Comparison of ENCODE assay signal across 8 mouse cellular contexts in genomic region chr14:19277777-19278385, GRCm38 (mm10).
DNase-seq lines count a peak whose midpoint lies in the region; ATAC-seq and TF ChIP-seq lines count a peak whose summit lies in the region.

No protein-coding gene starts in this region.

- peak; percentile 69; the same call in 1 of the 2 replicates for ATAC-seq in hindbrain, embryonic 12.5 days (ENCODE audit: low FRiP score)
- ATAC-seq in midbrain, embryonic 12.5 days (ENCODE audit: low FRiP score, low read depth) = 0 out of 2 replicates have a peak, but pooled peaks have one; percentile 49
- peak; percentile 98 for ATAC-seq in stomach, postnatal 0 days (ENCODE audit: low FRiP score, low TSS enrichment)

- no peak overlapping the region for H3K27ac ChIP-seq in hindbrain, embryonic 12.5 days
- no peak overlapping the region for H3K27ac ChIP-seq in limb, embryonic 10.5 days
- no peak overlapping the region for H3K27ac ChIP-seq in midbrain, embryonic 12.5 days (replicated peaks)
- H3K27ac ChIP-seq in stomach, postnatal 0 days (replicated peaks) = no peak overlapping the region

- H3K36me3 ChIP-seq in hindbrain, embryonic 12.5 days = no peaks in the 10 kb centered on the region
- no peaks in the 10 kb centered on the region for H3K36me3 ChIP-seq in limb, embryonic 10.5 days
- H3K36me3 ChIP-seq in midbrain, embryonic 12.5 days = no peaks in the 10 kb centered on the region
- no peaks in the 10 kb centered on the region for H3K36me3 ChIP-seq in stomach, postnatal 0 days (ENCODE audit: control insufficient read depth, insufficient read depth, low read length)

- peak; percentile 39 to 74 for DNase-seq in left cerebral cortex, adult 18-20 months (ENCODE audit: low spot score in 2 of 2)
- DNase-seq in left cerebral cortex, adult 9 months (ENCODE audit: low spot score in 2 of 2) = no peak
- peak; percentile 7 to 66 for DNase-seq in adrenal gland, postnatal 4 days (ENCODE audit: low spot score in 2 of 2)
- peak; percentile 30 for DNase-seq in fat pad, adult 2 months (ENCODE audit: extremely low read depth, low read depth, low spot score)
- DNase-seq in limb, embryonic 10.5 days (ENCODE audit: low spot score) = peak; percentile 97
- DNase-seq in stomach, postnatal 0 days (ENCODE audit: low spot score) = peak; percentile 87

- peaks cover 47% of the 10 kb centered on the region for H3K9me3 ChIP-seq in hindbrain, embryonic 12.5 days (replicated peaks)
- peaks cover 9% of the 10 kb centered on the region for H3K9me3 ChIP-seq in limb, embryonic 10.5 days (replicated peaks)
- H3K9me3 ChIP-seq in midbrain, embryonic 12.5 days = peaks cover 34% of the 10 kb centered on the region
- no peaks in the 10 kb centered on the region for H3K9me3 ChIP-seq in stomach, postnatal 0 days (ENCODE audit: control insufficient read depth, low read length)

- H3K4me2 ChIP-seq in hindbrain, embryonic 12.5 days (replicated peaks) = no peak overlapping the region
- H3K4me2 ChIP-seq in midbrain, embryonic 12.5 days (replicated peaks) = no peak overlapping the region
- H3K4me2 ChIP-seq in stomach, postnatal 0 days (replicated peaks; ENCODE audit: low read depth) = no peak overlapping the region

- TF ChIP-seq EP300 in stomach, postnatal 0 days (optimal IDR thresholded peaks at IDR 0.05) = no peak

- H3K27me3 ChIP-seq in hindbrain, embryonic 12.5 days = no peaks in the 10 kb centered on the region
- H3K27me3 ChIP-seq in limb, embryonic 10.5 days (ENCODE audit: low read depth, poor library complexity, severe bottlenecking) = no peaks in the 10 kb centered on the region
- H3K27me3 ChIP-seq in midbrain, embryonic 12.5 days = no peaks in the 10 kb centered on the region
- H3K27me3 ChIP-seq in stomach, postnatal 0 days (ENCODE audit: control insufficient read depth, insufficient read depth, low read length) = no peaks in the 10 kb centered on the region

- H3K9ac ChIP-seq in hindbrain, embryonic 12.5 days = no peak overlapping the region
- no peak overlapping the region for H3K9ac ChIP-seq in midbrain, embryonic 12.5 days (replicated peaks)
- H3K9ac ChIP-seq in stomach, postnatal 0 days (ENCODE audit: low read length) = no peak overlapping the region

- WGBS in hindbrain, embryonic 12.5 days = 57% methylated on average over 4 of the region's 4 CpGs
- 70% methylated on average over 4 of the region's 4 CpGs for WGBS in limb, embryonic 10.5 days
- WGBS in midbrain, embryonic 12.5 days = 61% methylated on average over 4 of the region's 4 CpGs
- 59% methylated on average over 4 of the region's 4 CpGs for WGBS in stomach, postnatal 0 days

- no peaks in the 10 kb centered on the region for H3K4me1 ChIP-seq in hindbrain, embryonic 12.5 days
- no peaks in the 10 kb centered on the region for H3K4me1 ChIP-seq in limb, embryonic 10.5 days
- no peaks in the 10 kb centered on the region for H3K4me1 ChIP-seq in midbrain, embryonic 12.5 days
- H3K4me1 ChIP-seq in stomach, postnatal 0 days (replicated peaks; ENCODE audit: control insufficient read depth, insufficient read depth) = no peaks in the 10 kb centered on the region

- no peak overlapping the region for H3K4me3 ChIP-seq in hindbrain, embryonic 12.5 days
- H3K4me3 ChIP-seq in limb, embryonic 10.5 days = no peak overlapping the region
- H3K4me3 ChIP-seq in midbrain, embryonic 12.5 days = no peak overlapping the region
- H3K4me3 ChIP-seq in stomach, postnatal 0 days (ENCODE audit: low read depth, low read length) = no peak overlapping the region

- no peak for TF ChIP-seq CTCF in stomach, postnatal 0 days (IDR thresholded peaks at IDR 0.05; ENCODE audit: low read depth)

Comparison
In these comparisons a context has a peak if more than half of its experiments do, and no peak if none do; other contexts are left out.
1. DNase-seq: peak in left cerebral cortex, adult 18-20 months (2 of 2), adrenal gland, postnatal 4 days (2 of 2), fat pad, adult 2 months (single experiment), limb, embryonic 10.5 days (single experiment) and stomach, postnatal 0 days (single experiment); none in left cerebral cortex, adult 9 months (0 of 2).
2. Peak in every context shown above with its lines, with median percentiles within 50 percentile points of each other: ATAC-seq.